Mouse (Mus musculus) heart, postnatal 0 days (tissue): ENCODE results near the gene Tfdp2. TPM values are rescaled to one million over a fixed set of nuclear protein-coding genes. Genes with fewer than 3 reads are reported as not detected.

Experiments used
- ATAC-seq: fragments of 200-750 bp; cut with Nextera tagmentation; 2 replicates; pipeline ENCODE4 v1.8.0; 2017; ENCODE audit warnings: low read depth, moderate number of reproducible peaks, moderate library complexity; ENCODE audit not compliant: insufficient read depth
- DNase-seq: peaks from one replicate; pipeline ENCODE4 v3.0.0-alpha.2; 2016; ENCODE audit warnings: low spot score
- H3K27ac ChIP-seq: fragments of 300-500 bp; sonication (generic); 2 replicates; pipeline ENCODE4 v1.5.1; 2014; ENCODE audit warnings: low read depth, mild to moderate bottlenecking
- H3K27me3 ChIP-seq: fragments of 300-500 bp; sonication (generic); 2 replicates; pipeline ENCODE4 v1.6.1; 2014; ENCODE audit warnings: low read length, mixed read lengths; ENCODE audit not compliant: control insufficient read depth, insufficient read depth
- H3K36me3 ChIP-seq: fragments of 300-500 bp; sonication (generic); replicated peaks from 2 replicates; pipeline ENCODE4 v1.6.1; 2014; ENCODE audit warnings: low read length, mixed read lengths; ENCODE audit not compliant: control insufficient read depth, insufficient read depth
- H3K4me1 ChIP-seq: fragments of 300-500 bp; sonication (generic); 2 replicates; pipeline ENCODE4 v1.6.1; 2014; ENCODE audit warnings: antibody characterized with exemption; ENCODE audit not compliant: control insufficient read depth, insufficient read depth
- H3K4me2 ChIP-seq: fragments of 300-500 bp; sonication (generic); 2 replicates; pipeline ENCODE4 v1.6.1; 2014; ENCODE audit warnings: low read depth, mild to moderate bottlenecking, low read length, moderate library complexity
- H3K4me3 ChIP-seq: fragments of 300-500 bp; sonication (generic); 2 replicates; pipeline ENCODE4 v1.5.1; 2014; ENCODE audit warnings: low read depth, low read length
- H3K9ac ChIP-seq: fragments of 300-500 bp; sonication (generic); replicated peaks from 2 replicates; pipeline ENCODE4 v1.6.1; 2014; ENCODE audit warnings: low read depth, low read length, mixed read lengths
- H3K9me3 ChIP-seq: fragments of 300-500 bp; sonication (generic); replicated peaks from 2 replicates; pipeline ENCODE4 v1.6.1; 2016; ENCODE audit warnings: low read length; ENCODE audit not compliant: control insufficient read depth
- CTCF ChIP-seq: IDR thresholded peaks from 2 replicates; pipeline ENCODE4 v1.5.1; 2016; ENCODE audit warnings: antibody characterized with exemption, control low read depth, low read depth
- EP300 ChIP-seq: IDR thresholded peaks from 2 replicates; pipeline ENCODE4 v1.6.1; 2016; ENCODE audit warnings: antibody characterized with exemption, low read depth
- WGBS: fragments of 180-500 bp; shearing (Covaris S2); extraction: QIAGEN DNeasy Blood & Tissue Kit; methylation state at CpG from one replicate; pipeline ENCODE4 v1.1.7; 2014; 5-methylcytosine and 5-hydroxymethylcytosine counted together
- polyA plus RNA-seq: library from polyadenylated mRNA; unstranded; fragments of >200 nt; fragmentation: Nextera tagmentation; extraction: Ambion mirVana; gene quantifications from 2 replicates; pipeline ENCODE4 v1.2.1, GENCODE M21; 2015
- total RNA-seq: library from RNA; depleted of rRNA; stranded (reverse); fragments of >200 nt; gene quantifications from 2 replicates; pipeline ENCODE4 v1.2.3, GENCODE M21; 2014; ENCODE audit warnings: low replicate concordance

Gene Tfdp2
- total and polyA plus RNA-seq, 2 experiments from 2014 or later = 32.5 to 33.4 TPM

DNA sequence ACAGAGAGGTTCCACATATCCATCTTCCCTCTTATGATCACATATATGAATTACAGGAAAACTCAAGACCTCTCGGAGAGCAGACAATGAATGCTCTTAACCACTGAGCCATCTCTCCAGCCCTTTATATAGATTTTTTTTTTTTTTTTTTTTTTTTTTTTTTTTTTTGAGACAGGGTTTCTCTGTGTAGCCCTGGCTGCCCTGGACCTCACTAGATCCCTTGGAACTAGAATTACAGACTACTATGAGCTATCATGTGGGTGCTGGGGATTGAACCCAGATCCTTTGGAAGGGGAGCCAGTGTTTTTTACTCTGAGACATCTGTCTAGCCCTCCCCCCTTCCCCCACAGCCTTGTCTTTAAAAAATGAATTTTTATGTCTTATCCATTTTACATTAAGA is 21.2 kb downstream of the Tfdp2 start:
- 93% methylated on average over 1 of the region's 1 CpGs for WGBS
- Histone ChIP-seq H3K4me2 (no peak overlapping the region), H3K36me3 (no peaks in the 10 kb centered on the region), H3K27ac (no peak overlapping the region), H3K27me3 (no peaks in the 10 kb centered on the region), H3K9ac (no peak overlapping the region), H3K9me3 (no peaks in the 10 kb centered on the region), H3K4me3 (no peak overlapping the region), H3K4me1 (no peaks in the 10 kb centered on the region)
- DNase-seq = no peak
- no peak for ATAC-seq
- TF ChIP-seq CTCF (no peak), EP300 (no peak)

DNA sequence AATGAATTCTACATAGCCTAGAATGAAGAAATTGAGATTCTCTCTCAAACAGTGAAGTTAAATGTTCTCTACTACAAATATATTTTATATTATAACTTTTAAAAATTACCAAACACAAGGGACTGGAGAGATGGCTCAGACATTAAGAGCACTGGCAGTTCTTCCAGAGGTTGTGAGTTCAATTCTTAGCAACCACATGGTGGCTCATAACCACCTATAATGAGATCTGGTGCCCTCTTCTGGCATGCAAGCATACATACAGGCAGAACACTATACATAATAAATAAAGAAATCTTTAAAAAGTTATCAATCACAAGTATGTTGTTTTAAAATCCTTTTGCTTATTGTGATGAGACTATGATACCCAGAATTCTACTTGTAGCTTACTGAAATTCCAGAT is 21.7 kb downstream of the Tfdp2 start:
- no peaks in the 10 kb centered on the region for H3K4me1 ChIP-seq
- TF ChIP-seq EP300 (no peak), CTCF (peak; percentile 33)
- H3K4me3 ChIP-seq = no peak overlapping the region
- H3K9ac ChIP-seq = no peak overlapping the region
- no peak for DNase-seq
- no peak overlapping the region for H3K27ac ChIP-seq
- H3K9me3 ChIP-seq = no peaks in the 10 kb centered on the region
- no peak for ATAC-seq
- no peak overlapping the region for H3K4me2 ChIP-seq
- no peaks in the 10 kb centered on the region for H3K27me3 ChIP-seq
- no peaks in the 10 kb centered on the region for H3K36me3 ChIP-seq

DNA sequence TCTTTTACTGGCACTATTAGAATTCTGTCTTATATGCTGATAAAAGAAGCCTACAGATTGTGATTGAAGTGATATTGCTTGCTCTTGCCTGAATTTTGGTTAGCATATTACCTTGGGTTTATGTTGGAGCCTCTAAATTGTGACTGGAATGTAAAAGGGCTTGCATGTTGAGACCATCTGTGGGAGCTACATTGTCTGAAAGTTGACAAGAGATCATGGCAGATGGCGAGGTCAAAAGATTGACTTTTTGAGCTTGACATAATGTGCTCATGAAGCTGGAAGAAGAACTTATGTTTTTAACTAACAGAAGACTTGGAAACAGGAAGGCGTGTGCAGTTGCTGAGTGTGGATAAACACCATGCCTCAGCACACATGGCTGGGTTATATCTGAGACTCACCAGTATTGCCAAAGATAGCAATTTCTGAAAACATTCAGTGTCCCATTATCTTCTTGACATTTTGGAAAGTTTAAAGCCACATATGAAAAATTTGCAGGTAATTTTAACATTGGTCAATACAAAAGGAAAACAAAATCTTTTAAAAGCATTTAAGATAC is 23.1 kb downstream of the Tfdp2 start:
- H3K36me3 ChIP-seq = no peaks in the 10 kb centered on the region
- no peaks in the 10 kb centered on the region for H3K27me3 ChIP-seq
- no peak overlapping the region for H3K4me2 ChIP-seq
- H3K27ac ChIP-seq = no peak overlapping the region
- no peak overlapping the region for H3K4me3 ChIP-seq
- H3K9me3 ChIP-seq = no peaks in the 10 kb centered on the region
- H3K4me1 ChIP-seq = no peaks in the 10 kb centered on the region
- no peak for ATAC-seq
- 70% methylated on average over 2 of the region's 2 CpGs for WGBS
- no peak overlapping the region for H3K9ac ChIP-seq
- no peak for DNase-seq
- TF ChIP-seq EP300 = no peak
- no peak for TF ChIP-seq CTCF

DNA sequence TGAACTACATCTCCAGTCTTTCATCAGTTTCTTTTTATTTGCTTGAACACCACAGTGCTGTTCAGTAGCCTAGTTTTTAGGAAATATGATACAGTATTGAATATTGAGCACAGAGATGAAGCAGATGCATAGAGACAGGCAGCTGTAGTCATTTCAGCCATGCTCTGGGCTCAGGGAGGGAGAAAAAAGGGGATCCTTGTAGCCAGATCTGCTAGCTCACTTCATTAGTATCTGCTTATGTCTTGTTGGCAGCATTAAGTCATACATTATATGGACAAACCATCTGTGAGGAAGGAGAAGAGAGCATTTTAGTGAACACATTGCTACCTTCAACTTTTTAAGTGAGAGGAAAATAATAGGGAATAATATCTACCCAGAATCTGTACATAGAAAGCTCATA is 24.3 kb downstream of the Tfdp2 start:
- H3K36me3 ChIP-seq = no peaks in the 10 kb centered on the region
- no peak overlapping the region for H3K4me2 ChIP-seq
- DNase-seq (no peak), ATAC-seq (no peak)
- H3K4me3 ChIP-seq = no peak overlapping the region
- no peak overlapping the region for H3K9ac ChIP-seq
- no peaks in the 10 kb centered on the region for H3K27me3 ChIP-seq
- no peaks in the 10 kb centered on the region for H3K9me3 ChIP-seq
- no peaks in the 10 kb centered on the region for H3K4me1 ChIP-seq
- no peak overlapping the region for H3K27ac ChIP-seq
- TF ChIP-seq EP300 (no peak), CTCF (no peak)

DNA sequence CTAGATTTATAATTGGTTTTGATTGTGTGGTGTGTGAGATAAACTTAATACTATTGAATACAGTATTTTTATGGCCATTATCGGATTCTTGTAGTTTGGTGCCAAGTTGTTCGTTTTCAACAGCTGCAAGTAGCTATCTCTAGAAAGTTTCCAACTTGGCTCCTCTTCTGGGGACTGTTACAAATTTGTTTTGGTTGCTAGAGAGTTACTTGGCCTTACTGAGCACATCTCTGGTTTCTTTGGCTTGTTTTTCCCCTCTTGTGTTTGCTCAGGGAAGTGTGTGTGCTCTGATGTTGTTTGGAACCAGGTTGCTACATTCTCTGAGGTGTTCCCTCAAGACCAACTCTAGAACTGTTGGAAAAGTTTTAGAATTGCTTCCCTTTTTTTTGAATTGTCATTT is 27.2 kb downstream of the Tfdp2 start:
- DNase-seq (peak; percentile 46), ATAC-seq (no peak)
- no peaks in the 10 kb centered on the region for H3K9me3 ChIP-seq
- H3K9ac ChIP-seq = no peak overlapping the region
- no peaks in the 10 kb centered on the region for H3K4me1 ChIP-seq
- H3K27ac ChIP-seq = peak overlapping the region; percentile 43; the same call in 1 of the 2 replicates
- H3K27me3 ChIP-seq = no peaks in the 10 kb centered on the region
- WGBS = 66% methylated on average over 2 of the region's 2 CpGs
- no peak overlapping the region for H3K4me2 ChIP-seq
- no peak overlapping the region for H3K4me3 ChIP-seq
- TF ChIP-seq EP300 = no peak
- no peak for TF ChIP-seq CTCF
- H3K36me3 ChIP-seq = no peaks in the 10 kb centered on the region

DNA sequence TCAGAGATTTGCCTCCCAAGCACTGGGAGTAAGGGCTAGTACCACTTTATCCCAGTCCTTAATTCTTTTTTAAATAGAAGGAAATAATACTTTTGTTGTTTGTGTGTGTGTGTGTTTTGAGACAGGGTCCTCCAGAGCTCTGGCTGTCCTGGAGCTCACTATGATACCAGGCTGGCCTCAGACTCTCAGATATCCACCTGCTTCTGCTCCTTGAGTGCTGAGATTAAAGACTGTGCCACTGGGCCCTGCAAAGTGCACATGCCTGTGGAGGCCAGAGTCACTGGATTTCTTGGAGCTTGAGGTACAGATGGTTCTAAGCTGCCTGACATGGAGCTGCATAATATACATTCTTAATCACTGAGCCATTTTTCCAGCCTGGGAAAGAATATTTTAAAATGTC is 32.2 kb downstream of the Tfdp2 start:
- Histone ChIP-seq H3K9ac (no peak overlapping the region), H3K36me3 (no peaks in the 10 kb centered on the region), H3K4me2 (no peak overlapping the region), H3K27ac (no peak overlapping the region), H3K4me1 (no peaks in the 10 kb centered on the region), H3K4me3 (no peak overlapping the region), H3K9me3 (no peaks in the 10 kb centered on the region), H3K27me3 (no peaks in the 10 kb centered on the region)
- TF ChIP-seq CTCF (no peak), EP300 (no peak)
- ATAC-seq = no peak
- no peak for DNase-seq
